Mouse (Mus musculus): ENCODE measurements at regions not wholly inside any gene's neighbourhood (a gene's known extent, or its start where the extent isn't known, plus 50 kb on each side); places are given as distances from the start of the nearest gene placed in this dataset.
A peak's percentile ranks its signal among the peaks of the same experiment; 100 is the strongest.

GRCm38 (mm10) chr5:29929381-29929780 lies 83.5 kb upstream of the Il6 start:
- no peak for DNase-seq (ENCODE audit: low read depth)
- TF ChIP-seq POLR2A (IDR thresholded peaks at IDR 0.05; ENCODE audit: borderline replicate concordance, extremely low read depth, insufficient read depth, insufficient read length, poor library complexity, severe bottlenecking) (no peak), CTCF (IDR thresholded peaks at IDR 0.05; ENCODE audit: borderline replicate concordance, extremely low read depth, insufficient read depth, insufficient read length) (no peak)

- TF ChIP-seq CTCF (IDR thresholded peaks at IDR 0.05; ENCODE audit: borderline replicate concordance, extremely low read depth, insufficient read depth, insufficient read length) (no peak), POLR2A (IDR thresholded peaks at IDR 0.05; ENCODE audit: borderline replicate concordance, extremely low read depth, insufficient read depth, insufficient read length, poor library complexity, severe bottlenecking) (no peak)
- no peak for DNase-seq (ENCODE audit: low read depth)
Observed at GRCm38 (mm10) chr5:29947225-29947624, 65.7 kb upstream of the Il6 start.

- no peak for DNase-seq (ENCODE audit: low read depth)
- TF ChIP-seq POLR2A (IDR thresholded peaks at IDR 0.05; ENCODE audit: borderline replicate concordance, extremely low read depth, insufficient read depth, insufficient read length, poor library complexity, severe bottlenecking): no peak
- TF ChIP-seq CTCF (IDR thresholded peaks at IDR 0.05; ENCODE audit: borderline replicate concordance, extremely low read depth, insufficient read depth, insufficient read length): no peak
Observed at GRCm38 (mm10) chr5:29948161-29948560, 64.8 kb upstream of the Il6 start.

GRCm38 (mm10) chr5:29950456-29951170 lies 62.3 kb upstream of the Il6 start:
- no peak for TF ChIP-seq CTCF (IDR thresholded peaks at IDR 0.05; ENCODE audit: borderline replicate concordance, extremely low read depth, insufficient read depth, insufficient read length)
- DNase-seq (ENCODE audit: low read depth): no peak

GRCm38 (mm10) chr5:29951381-29952350 lies 61.2 kb upstream of the Il6 start:
- DNase-seq (ENCODE audit: low read depth): peak; percentile 27
- no peak for TF ChIP-seq CTCF (IDR thresholded peaks at IDR 0.05; ENCODE audit: borderline replicate concordance, extremely low read depth, insufficient read depth, insufficient read length)
- TF ChIP-seq POLR2A (IDR thresholded peaks at IDR 0.05; ENCODE audit: borderline replicate concordance, extremely low read depth, insufficient read depth, insufficient read length, poor library complexity, severe bottlenecking): no peak

Data from brain, embryonic 14.5 days (tissue).